Mouse (Mus musculus): ENCODE measurements at regions not wholly inside any gene's neighbourhood (a gene's known extent, or its start where the extent isn't known, plus 50 kb on each side); places are given as distances from the start of the nearest gene placed in this dataset.
"Not testable (repeated sequence)": the region's sequence is repeated elsewhere in the genome, so short reads cannot be mapped to it uniquely, and the experiment has no call there.

GRCm38 (mm10) chr6:31134736-31135077 lies 175.8 kb upstream of the Klf14 start:
- ATAC-seq: no peak
- Histone ChIP-seq H3K4me3 (ENCODE audit: low read depth, low read length) (no peak overlapping the region), H3K36me3 (ENCODE audit: control insufficient read depth, insufficient read depth, low read length) (no peaks in the 10 kb centered on the region), H3K27ac (ENCODE audit: low read length) (no peak overlapping the region), H3K9me3 (replicated peaks; ENCODE audit: control insufficient read depth, low read length, poor library complexity, severe bottlenecking) (no peaks in the 10 kb centered on the region), H3K4me1 (ENCODE audit: control insufficient read depth, insufficient read depth, low read length) (no peaks in the 10 kb centered on the region), H3K4me2 (ENCODE audit: low read length) (no peak overlapping the region), H3K9ac (ENCODE audit: low read depth, low read length) (no peak overlapping the region), H3K27me3 (ENCODE audit: control insufficient read depth, insufficient read depth, low read depth, low read length) (no peaks in the 10 kb centered on the region)
- 83% methylated on average over 8 of the region's 8 CpGs for WGBS

- Histone ChIP-seq H3K4me2 (ENCODE audit: low read length) (no peak overlapping the region), H3K9me3 (replicated peaks; ENCODE audit: control insufficient read depth, low read length, poor library complexity, severe bottlenecking) (no peaks in the 10 kb centered on the region), H3K36me3 (ENCODE audit: control insufficient read depth, insufficient read depth, low read length) (no peaks in the 10 kb centered on the region), H3K27ac (ENCODE audit: low read length) (no peak overlapping the region), H3K4me1 (ENCODE audit: control insufficient read depth, insufficient read depth, low read length) (no peaks in the 10 kb centered on the region), H3K27me3 (ENCODE audit: control insufficient read depth, insufficient read depth, low read depth, low read length) (no peaks in the 10 kb centered on the region), H3K4me3 (ENCODE audit: low read depth, low read length) (no peak overlapping the region), H3K9ac (ENCODE audit: low read depth, low read length) (no peak overlapping the region)
- 57% methylated on average over 6 of the region's 6 CpGs for WGBS
- no peak for ATAC-seq
These were observed 176.7 kb upstream of the Klf14 start for GRCm38 (mm10) chr6:31135580-31135979.

- Histone ChIP-seq H3K9ac (ENCODE audit: low read depth, low read length) (no peak overlapping the region), H3K4me3 (ENCODE audit: low read depth, low read length) (no peak overlapping the region), H3K4me2 (ENCODE audit: low read length) (no peak overlapping the region), H3K27me3 (ENCODE audit: control insufficient read depth, insufficient read depth, low read depth, low read length) (no peaks in the 10 kb centered on the region), H3K27ac (ENCODE audit: low read length) (no peak overlapping the region), H3K36me3 (ENCODE audit: control insufficient read depth, insufficient read depth, low read length) (no peaks in the 10 kb centered on the region), H3K9me3 (replicated peaks; ENCODE audit: control insufficient read depth, low read length, poor library complexity, severe bottlenecking) (no peaks in the 10 kb centered on the region), H3K4me1 (ENCODE audit: control insufficient read depth, insufficient read depth, low read length) (no peaks in the 10 kb centered on the region)
- no peak for ATAC-seq
- 61% methylated on average over 4 of the region's 4 CpGs for WGBS
These were observed 178.0 kb upstream of the Klf14 start for GRCm38 (mm10) chr6:31136895-31137294.

- no peaks in the 10 kb centered on the region for H3K36me3 ChIP-seq (ENCODE audit: control insufficient read depth, insufficient read depth, low read length)
These were observed 178.5 kb upstream of the Klf14 start for GRCm38 (mm10) chr6:31137351-31137750.

GRCm38 (mm10) chr6:31140000-31140399 lies 181.1 kb upstream of the Klf14 start:
- H3K4me3 ChIP-seq (ENCODE audit: low read depth, low read length): no peak overlapping the region
- no peaks in the 10 kb centered on the region for H3K36me3 ChIP-seq (ENCODE audit: control insufficient read depth, insufficient read depth, low read length)
- no peaks in the 10 kb centered on the region for H3K9me3 ChIP-seq (replicated peaks; ENCODE audit: control insufficient read depth, low read length, poor library complexity, severe bottlenecking)
- H3K4me1 ChIP-seq (ENCODE audit: control insufficient read depth, insufficient read depth, low read length): no peaks in the 10 kb centered on the region
- 85% methylated on average over 9 of the region's 9 CpGs for WGBS
- no peak overlapping the region for H3K9ac ChIP-seq (ENCODE audit: low read depth, low read length)
- H3K27me3 ChIP-seq (ENCODE audit: control insufficient read depth, insufficient read depth, low read depth, low read length): no peaks in the 10 kb centered on the region
- no peak overlapping the region for H3K27ac ChIP-seq (ENCODE audit: low read length)
- H3K4me2 ChIP-seq (ENCODE audit: low read length): no peak overlapping the region
- ATAC-seq: no peak

More at GRCm38 (mm10) chr6:31137351-31137750, 178.5 kb upstream of the Klf14 start:
- no peak overlapping the region for H3K4me2 ChIP-seq (ENCODE audit: low read length)
- H3K27ac ChIP-seq (ENCODE audit: low read length): no peak overlapping the region
- no peak overlapping the region for H3K4me3 ChIP-seq (ENCODE audit: low read depth, low read length)
- no peaks in the 10 kb centered on the region for H3K27me3 ChIP-seq (ENCODE audit: control insufficient read depth, insufficient read depth, low read depth, low read length)
- H3K4me1 ChIP-seq (ENCODE audit: control insufficient read depth, insufficient read depth, low read length): no peaks in the 10 kb centered on the region
- 90% methylated on average over 8 of the region's 8 CpGs for WGBS
- H3K9ac ChIP-seq (ENCODE audit: low read depth, low read length): no peak overlapping the region
- no peak for ATAC-seq
- H3K9me3 ChIP-seq (replicated peaks; ENCODE audit: control insufficient read depth, low read length, poor library complexity, severe bottlenecking): no peaks in the 10 kb centered on the region

GRCm38 (mm10) chr6:31140593-31140992 lies 181.7 kb upstream of the Klf14 start:
- no peak overlapping the region for H3K4me2 ChIP-seq (ENCODE audit: low read length)
- H3K9me3 ChIP-seq (replicated peaks; ENCODE audit: control insufficient read depth, low read length, poor library complexity, severe bottlenecking): no peaks in the 10 kb centered on the region
- no peaks in the 10 kb centered on the region for H3K27me3 ChIP-seq (ENCODE audit: control insufficient read depth, insufficient read depth, low read depth, low read length)
- H3K27ac ChIP-seq (ENCODE audit: low read length): no peak overlapping the region
- H3K4me3 ChIP-seq (ENCODE audit: low read depth, low read length): no peak overlapping the region
- no peak overlapping the region for H3K9ac ChIP-seq (ENCODE audit: low read depth, low read length)
- 91% methylated on average over 5 of the region's 5 CpGs for WGBS
- H3K4me1 ChIP-seq (ENCODE audit: control insufficient read depth, insufficient read depth, low read length): no peaks in the 10 kb centered on the region
- no peaks in the 10 kb centered on the region for H3K36me3 ChIP-seq (ENCODE audit: control insufficient read depth, insufficient read depth, low read length)
- no peak for ATAC-seq

GRCm38 (mm10) chr6:31141486-31141885 lies 182.6 kb upstream of the Klf14 start:
- H3K27me3 ChIP-seq (ENCODE audit: control insufficient read depth, insufficient read depth, low read depth, low read length): no peaks in the 10 kb centered on the region
- H3K4me3 ChIP-seq (ENCODE audit: low read depth, low read length): no peak overlapping the region
- no peaks in the 10 kb centered on the region for H3K9me3 ChIP-seq (replicated peaks; ENCODE audit: control insufficient read depth, low read length, poor library complexity, severe bottlenecking)
- WGBS: 75% methylated on average over 6 of the region's 6 CpGs
- H3K4me1 ChIP-seq (ENCODE audit: control insufficient read depth, insufficient read depth, low read length): no peaks in the 10 kb centered on the region
- no peaks in the 10 kb centered on the region for H3K36me3 ChIP-seq (ENCODE audit: control insufficient read depth, insufficient read depth, low read length)
- no peak overlapping the region for H3K27ac ChIP-seq (ENCODE audit: low read length)
- no peak for ATAC-seq
- no peak overlapping the region for H3K4me2 ChIP-seq (ENCODE audit: low read length)
- H3K9ac ChIP-seq (ENCODE audit: low read depth, low read length): no peak overlapping the region

GRCm38 (mm10) chr6:31142479-31143007 lies 183.7 kb upstream of the Klf14 start:
- ATAC-seq; H3K27ac ChIP-seq (ENCODE audit: low read length); H3K4me2 ChIP-seq (ENCODE audit: low read length); H3K9ac ChIP-seq (ENCODE audit: low read depth, low read length); H3K9me3 ChIP-seq (replicated peaks; ENCODE audit: control insufficient read depth, low read length, poor library complexity, severe bottlenecking); H3K27me3 ChIP-seq (ENCODE audit: control insufficient read depth, insufficient read depth, low read depth, low read length); H3K4me1 ChIP-seq (ENCODE audit: control insufficient read depth, insufficient read depth, low read length); H3K4me3 ChIP-seq (ENCODE audit: low read depth, low read length); H3K36me3 ChIP-seq (ENCODE audit: control insufficient read depth, insufficient read depth, low read length): not testable (repeated sequence)
- WGBS: 90% methylated on average over 15 of the region's 15 CpGs

- Histone ChIP-seq H3K4me1 (ENCODE audit: control insufficient read depth, insufficient read depth, low read length) (no peaks in the 10 kb centered on the region), H3K9me3 (replicated peaks; ENCODE audit: control insufficient read depth, low read length, poor library complexity, severe bottlenecking) (no peaks in the 10 kb centered on the region), H3K9ac (ENCODE audit: low read depth, low read length) (no peak overlapping the region), H3K4me3 (ENCODE audit: low read depth, low read length) (no peak overlapping the region), H3K27me3 (ENCODE audit: control insufficient read depth, insufficient read depth, low read depth, low read length) (no peaks in the 10 kb centered on the region), H3K4me2 (ENCODE audit: low read length) (no peak overlapping the region), H3K36me3 (ENCODE audit: control insufficient read depth, insufficient read depth, low read length) (no peaks in the 10 kb centered on the region), H3K27ac (ENCODE audit: low read length) (no peak overlapping the region)
- WGBS: 92% methylated on average over 10 of the region's 10 CpGs
- no peak for ATAC-seq
These were observed 186.8 kb upstream of the Klf14 start for GRCm38 (mm10) chr6:31145687-31146086.

GRCm38 (mm10) chr6:31146779-31147178 lies 187.9 kb upstream of the Klf14 start:
- Histone ChIP-seq H3K27me3 (ENCODE audit: control insufficient read depth, insufficient read depth, low read depth, low read length) (no peaks in the 10 kb centered on the region), H3K4me1 (ENCODE audit: control insufficient read depth, insufficient read depth, low read length) (no peaks in the 10 kb centered on the region), H3K9ac (ENCODE audit: low read depth, low read length) (no peak overlapping the region), H3K4me3 (ENCODE audit: low read depth, low read length) (no peak overlapping the region), H3K27ac (ENCODE audit: low read length) (no peak overlapping the region), H3K9me3 (replicated peaks; ENCODE audit: control insufficient read depth, low read length, poor library complexity, severe bottlenecking) (no peaks in the 10 kb centered on the region), H3K4me2 (ENCODE audit: low read length) (no peak overlapping the region), H3K36me3 (ENCODE audit: control insufficient read depth, insufficient read depth, low read length) (no peaks in the 10 kb centered on the region)
- ATAC-seq: no peak
- 40% methylated on average over 5 of the region's 5 CpGs for WGBS

Data from midbrain, embryonic 16.5 days (tissue).